Mouse (Mus musculus): ENCODE results near the gene Zmym6.
"Not testable (repeated sequence)": the region's sequence is repeated elsewhere in the genome, so short reads cannot be mapped to it uniquely, and the experiment has no call there.

Gene Zmym6

GRCm38 (mm10) chr4:127076875-127077548 lies at the start of gene Zmym6:
Zmym6 (plus strand) TSS chr4:127077383.
- peak; percentile 98 for DNase-seq (ENCODE audit: low spot score)

DNA sequence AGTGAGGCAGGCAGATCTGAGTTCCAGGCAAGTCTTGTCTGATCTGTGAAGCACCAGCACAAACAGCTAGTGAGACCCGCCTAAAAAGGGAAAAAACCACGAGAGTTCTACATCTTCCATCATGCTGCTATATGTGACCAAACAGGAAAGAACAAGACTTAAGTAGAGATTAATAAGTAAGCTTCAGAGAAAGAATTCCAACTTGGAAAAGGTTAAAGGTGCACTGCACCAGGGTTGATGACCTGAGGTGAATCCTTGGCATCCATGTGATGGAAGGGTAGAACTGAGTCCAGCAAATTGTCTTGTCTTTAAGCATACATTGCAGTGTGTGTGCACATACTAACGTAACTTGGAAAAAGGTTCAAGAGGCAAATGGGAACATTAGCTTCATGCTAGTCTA lies 40.0 kb upstream of the Zmym6 start:
- DNase-seq (ENCODE audit: low spot score) = no peak

DNA sequence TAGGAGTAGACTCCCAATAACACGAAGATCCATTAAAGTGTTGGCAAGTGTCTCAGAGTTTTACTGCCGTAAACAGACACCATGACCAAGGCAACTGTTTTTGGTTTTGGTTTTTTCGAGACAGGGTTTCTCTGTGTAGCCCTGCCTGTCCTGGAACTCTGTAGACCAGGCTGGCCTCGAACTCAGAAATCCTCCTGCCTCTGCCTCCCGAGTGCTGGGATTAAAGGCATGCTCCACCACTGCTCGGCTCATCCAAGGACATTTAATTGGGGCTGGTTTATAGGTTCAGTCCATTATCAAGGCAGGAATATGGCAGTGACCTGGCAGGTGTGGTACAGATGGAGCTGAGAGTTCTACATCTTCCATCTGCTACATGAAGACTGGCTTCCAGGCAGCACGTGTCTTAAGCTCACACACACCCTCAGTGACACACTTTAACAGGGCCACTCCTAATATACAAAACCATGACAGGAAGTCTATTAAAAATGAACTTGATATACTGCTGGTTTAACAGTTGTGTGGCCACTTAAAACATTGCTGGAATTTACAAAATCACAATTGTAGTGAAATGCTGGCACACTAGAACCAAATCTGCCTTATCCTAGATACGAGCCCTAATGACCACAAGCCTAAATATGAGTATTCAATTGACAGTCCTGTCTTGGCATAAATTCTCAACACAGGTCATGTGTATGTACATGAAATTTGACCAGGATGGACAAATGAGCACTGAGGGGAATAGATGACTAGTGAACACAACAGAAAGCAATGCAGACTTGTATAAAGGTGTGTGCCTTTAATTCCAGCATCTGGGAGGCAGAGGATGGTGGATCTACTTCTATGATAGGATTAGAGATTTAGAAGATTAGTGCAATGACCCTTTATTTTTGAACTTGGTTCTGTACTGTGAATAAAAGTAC lies 39.0 kb upstream of the Zmym6 start:
- no peak for DNase-seq (ENCODE audit: low spot score)

DNA sequence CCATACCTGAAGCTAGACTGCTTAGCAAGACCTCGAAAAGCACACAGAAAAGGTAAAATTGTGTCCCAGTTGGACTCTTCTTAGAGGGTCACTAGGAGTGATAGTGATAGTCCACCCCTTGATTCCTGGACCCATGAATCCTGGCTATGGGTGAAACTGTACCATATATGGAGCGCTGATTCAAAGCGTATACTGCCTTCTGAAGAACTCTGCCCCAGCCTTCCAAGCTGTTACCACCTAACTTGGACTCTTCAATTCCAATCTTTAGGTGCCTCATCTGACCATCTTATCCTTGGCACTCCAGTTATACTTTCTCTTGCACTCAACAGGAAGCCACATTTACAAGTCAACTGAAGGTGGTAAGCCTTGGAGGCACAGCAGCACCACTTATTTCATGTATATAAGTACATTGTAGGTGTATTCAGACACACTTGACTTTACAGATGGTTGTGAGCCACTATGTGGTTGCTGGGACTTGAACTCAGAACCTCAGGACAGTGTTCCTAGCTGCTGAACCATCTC lies 38.3 kb upstream of the Zmym6 start:
- no peak for DNase-seq (ENCODE audit: low spot score)

DNA sequence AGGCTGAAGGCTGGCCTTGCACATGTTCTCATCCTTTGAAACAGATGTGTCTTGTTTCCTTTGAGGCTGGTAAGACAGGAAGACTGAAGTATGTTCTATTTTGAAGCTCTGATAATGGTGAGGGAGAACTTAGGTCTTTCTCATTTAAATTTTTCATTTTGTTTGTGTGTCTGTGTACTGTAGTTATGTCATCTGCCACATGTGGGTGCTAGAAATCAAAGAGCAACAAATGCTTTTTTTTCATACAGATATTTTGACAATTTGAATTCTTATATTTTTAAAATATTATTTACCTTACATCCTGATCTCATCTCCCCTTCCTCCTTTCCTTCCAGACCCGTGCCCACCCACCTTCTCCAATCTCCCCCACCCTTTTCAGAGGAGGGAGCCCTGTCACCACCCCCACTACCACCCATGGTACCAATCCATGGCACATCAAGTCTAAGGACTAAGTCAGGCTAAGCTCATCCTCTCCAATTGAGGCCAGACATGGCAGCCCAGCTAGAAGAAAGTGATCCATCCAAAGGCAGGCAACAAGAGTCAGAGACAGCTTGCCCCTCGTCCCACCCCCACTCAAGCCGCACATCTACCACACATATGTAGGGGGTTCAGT lies 37.2 kb upstream of the Zmym6 start:
- no peak for DNase-seq (ENCODE audit: low spot score)

- no peak for DNase-seq (ENCODE audit: low spot score)
These were observed 33.6 kb upstream of the Zmym6 start for GRCm38 (mm10) chr4:127043540-127043939.

DNA sequence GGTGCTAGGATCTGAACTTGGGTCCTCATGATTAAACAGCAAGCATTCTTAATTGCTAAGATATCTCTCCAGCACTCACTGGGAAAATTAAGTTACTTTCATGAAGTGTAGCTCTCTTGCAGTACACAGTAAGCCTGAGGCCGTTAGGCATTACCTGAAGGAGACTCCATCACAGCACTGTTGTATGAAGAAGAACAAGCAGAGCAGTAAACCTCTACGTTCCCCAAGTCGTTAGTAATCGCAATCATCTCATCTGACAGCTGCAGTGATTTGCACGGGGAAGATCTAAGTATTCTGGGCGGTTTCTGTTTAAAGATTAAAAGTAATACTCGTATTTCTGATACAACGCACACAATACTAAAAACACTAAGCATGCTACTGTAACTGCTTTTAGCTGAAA lies 26.1 kb upstream of the Zmym6 start:
- DNase-seq (ENCODE audit: low spot score) = no peak

GRCm38 (mm10) chr4:127053071-127053470 lies 24.1 kb upstream of the Zmym6 start:
- no peak for DNase-seq (ENCODE audit: low spot score)

DNA sequence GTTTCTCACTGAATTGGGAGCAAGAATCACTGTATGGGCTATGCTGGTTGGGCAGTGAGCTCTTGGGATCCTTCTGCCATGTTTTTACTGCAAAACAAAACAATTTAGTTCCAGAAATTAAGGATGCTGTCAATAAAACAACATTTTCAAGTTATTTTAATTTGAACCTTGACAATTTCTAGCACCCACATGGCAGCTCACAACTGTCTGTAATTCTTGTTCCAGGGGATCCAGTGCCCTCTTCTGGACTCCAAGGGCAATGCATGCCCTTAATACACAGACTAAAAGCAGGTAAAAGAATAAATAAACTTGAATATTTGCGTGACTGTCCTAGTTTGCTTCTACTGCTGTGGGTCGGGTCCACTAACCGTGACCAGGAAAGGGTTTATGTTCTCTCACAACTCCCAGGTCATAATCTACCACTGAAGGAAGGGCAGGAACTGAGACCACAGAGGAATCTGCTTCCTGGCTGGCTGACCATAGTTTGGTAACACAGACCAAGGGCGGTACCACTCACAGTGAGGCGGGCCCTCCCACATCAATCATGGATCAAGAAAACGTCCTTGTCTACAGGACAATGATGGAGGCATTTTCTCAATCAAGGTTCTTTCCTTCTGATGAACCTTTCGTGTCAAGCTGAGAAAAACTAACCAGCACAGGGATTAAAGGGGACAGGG lies 22.5 kb upstream of the Zmym6 start:
- DNase-seq (ENCODE audit: low spot score) = no peak

DNA sequence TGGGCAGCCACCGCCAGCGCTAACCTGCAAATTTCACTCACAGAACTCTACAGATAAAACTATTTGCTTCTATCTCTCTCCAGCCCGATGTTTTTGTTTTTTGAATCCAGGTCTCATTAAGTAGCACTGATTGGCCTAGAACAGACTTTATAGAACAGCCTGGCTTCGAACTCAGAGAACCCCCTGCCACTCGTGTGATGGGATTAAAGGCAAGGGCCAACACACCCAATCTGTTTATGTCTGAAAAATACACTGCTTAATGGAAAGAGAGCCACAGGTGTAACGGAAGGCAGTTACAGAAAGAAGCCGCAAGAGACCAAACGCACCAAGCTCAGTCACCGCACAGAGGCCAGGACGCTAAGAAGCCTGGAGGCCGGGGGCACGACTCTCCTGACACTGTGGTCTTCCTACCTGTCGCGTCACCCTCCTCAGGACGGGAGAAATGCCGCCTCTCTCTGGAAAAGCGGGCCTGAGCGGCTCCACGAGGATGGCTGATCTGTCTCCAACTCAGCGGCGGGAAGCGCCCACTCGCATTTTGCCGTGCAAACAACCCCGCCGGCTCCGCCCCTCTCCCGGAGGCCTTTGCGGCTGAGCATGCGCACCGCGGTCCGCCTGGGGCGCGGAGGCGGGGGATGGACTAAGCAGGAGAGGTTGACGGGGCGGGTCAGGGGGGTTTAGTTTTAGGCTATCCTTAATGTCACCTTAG lies 16.4 kb upstream of the Zmym6 start, which contains the start of gene Zmym1:
Gene Zmym1, minus strand, starts transcription at position 568 of the 706 bp plus-strand sequence.
- DNase-seq (ENCODE audit: low spot score) = peak; percentile 92

- no peak for DNase-seq (ENCODE audit: low spot score)
These were observed 13.1 kb upstream of the Zmym6 start for GRCm38 (mm10) chr4:127064051-127064450.

GRCm38 (mm10) chr4:127074915-127075314 lies 2.3 kb upstream of the Zmym6 start:
- DNase-seq (ENCODE audit: low spot score) = no peak

GRCm38 (mm10) chr4:127080806-127081205 lies 3.6 kb downstream of the Zmym6 start:
- DNase-seq (ENCODE audit: low spot score) = no peak

DNA sequence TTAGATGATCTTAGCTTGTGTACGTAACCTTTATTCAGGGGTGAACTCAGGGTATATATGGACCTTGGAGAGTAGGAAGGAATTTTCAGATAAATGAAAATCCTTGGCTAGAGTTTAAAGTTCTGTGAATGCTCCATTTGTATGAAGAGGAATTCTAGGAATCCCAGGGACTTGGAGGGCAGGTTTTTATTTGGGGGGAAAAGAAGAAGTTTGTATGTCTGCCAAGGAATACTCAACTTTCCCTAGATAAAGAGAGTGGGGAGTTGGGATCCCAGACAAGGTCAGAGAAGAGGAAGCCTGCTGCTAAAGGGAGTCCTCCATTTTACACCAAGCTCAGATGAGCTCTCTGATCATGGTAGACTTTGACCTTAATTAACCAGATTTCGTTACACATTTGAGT lies 5.9 kb downstream of the Zmym6 start:
- no peak for DNase-seq (ENCODE audit: low spot score)

GRCm38 (mm10) chr4:127085761-127086160 lies 8.6 kb downstream of the Zmym6 start:
- no peak for DNase-seq (ENCODE audit: low spot score)

- no peak for DNase-seq (ENCODE audit: low spot score)
These were observed 14.0 kb downstream of the Zmym6 start for GRCm38 (mm10) chr4:127091188-127091587.

DNA sequence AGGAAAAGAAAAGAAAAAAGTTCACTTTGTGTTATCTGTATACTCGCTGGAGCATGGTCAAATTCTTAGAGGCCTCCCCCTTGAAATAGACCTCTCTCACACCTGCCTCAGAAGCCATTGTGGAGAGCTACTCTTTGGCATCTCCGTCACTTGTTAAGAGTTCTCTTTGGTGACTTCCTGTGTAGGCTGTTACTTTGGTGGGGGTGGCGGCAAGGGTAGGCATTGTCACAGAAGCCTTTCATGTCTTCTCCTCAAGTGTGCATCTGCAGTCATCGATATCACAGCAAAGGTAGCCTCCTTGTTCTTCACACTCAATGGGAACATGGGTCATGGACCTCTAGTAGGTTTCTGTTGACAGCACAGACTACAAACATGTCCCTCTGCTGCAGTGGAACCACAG lies 17.9 kb downstream of the Zmym6 start:
- DNase-seq (ENCODE audit: low spot score) = no peak

DNA sequence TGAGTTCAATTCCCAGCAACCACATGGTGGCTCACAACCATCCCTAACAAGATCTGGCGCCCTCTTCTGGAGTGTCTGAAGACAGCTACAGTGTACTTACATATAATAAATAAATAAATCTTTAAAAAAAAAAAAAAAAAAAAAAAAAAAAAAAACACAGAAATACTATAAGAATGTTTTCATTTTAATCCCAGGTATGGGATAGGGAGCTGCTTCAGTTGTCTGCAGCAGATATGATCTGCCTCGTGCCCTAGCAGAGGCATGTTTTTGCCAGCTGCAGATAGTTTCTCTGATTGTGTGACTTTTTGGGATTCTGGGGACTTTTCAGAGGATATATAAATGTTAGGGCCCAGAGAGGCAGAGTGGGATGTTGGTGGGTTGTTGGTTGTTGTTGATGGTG lies 22.4 kb downstream of the Zmym6 start:
- not testable (repeated sequence) for DNase-seq (ENCODE audit: low spot score)

GRCm38 (mm10) chr4:127107566-127107965 lies 30.4 kb downstream of the Zmym6 start:
- no peak for DNase-seq (ENCODE audit: low spot score)

DNA sequence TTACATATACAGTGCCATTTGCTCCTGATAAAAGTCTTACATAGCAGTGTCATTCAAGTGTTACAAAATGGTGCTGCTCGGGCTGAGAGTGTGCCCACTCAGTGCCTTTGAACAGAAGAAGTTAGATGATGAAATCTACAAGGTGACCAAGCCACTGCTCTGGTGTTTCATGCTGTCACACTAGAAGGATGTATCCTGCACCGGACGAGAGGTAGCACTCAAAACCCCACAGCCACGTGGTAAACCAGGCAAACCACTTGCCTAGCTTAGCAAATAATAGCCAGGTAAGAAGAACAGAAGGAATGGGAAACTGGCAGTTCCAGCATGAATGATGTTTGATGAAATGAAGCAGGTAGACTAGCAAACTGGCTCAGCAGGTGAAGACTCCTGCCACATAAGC lies 33.4 kb downstream of the Zmym6 start:
- no peak for DNase-seq (ENCODE audit: low spot score)

DNA sequence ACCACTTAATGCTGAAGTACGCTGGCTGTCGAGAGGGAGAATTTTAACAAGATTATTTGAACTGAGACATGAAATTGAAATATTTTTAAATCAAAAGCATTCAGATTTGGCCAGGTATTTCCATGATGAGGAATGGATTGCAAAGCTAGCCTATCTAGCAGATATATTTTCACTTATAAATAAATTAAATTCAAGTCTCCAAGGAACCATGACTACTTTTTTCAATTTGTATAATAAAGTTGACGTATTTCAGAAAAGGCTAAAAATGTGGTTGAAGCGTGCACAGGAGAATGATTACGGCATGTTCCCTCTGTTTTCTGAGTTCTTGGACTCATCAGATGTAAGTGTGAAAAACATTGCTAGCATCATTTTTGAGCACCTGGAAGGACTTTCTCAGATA lies 46.2 kb downstream of the Zmym6 start, which contains the start of gene Tmem35b:
Gene Tmem35b, plus strand, starts transcription at position 301 of the 400 bp plus-strand sequence.
- DNase-seq (ENCODE audit: low spot score) = no peak

Measured in embryo, embryonic 10.5 days (tissue).